Mouse (Mus musculus): Measurements from ENCODE around the gene Rab20.
"Not testable (repeated sequence)": the region's sequence is repeated elsewhere in the genome, so short reads cannot be mapped to it uniquely, and the experiment has no call there.

The Rab20 gene

DNA sequence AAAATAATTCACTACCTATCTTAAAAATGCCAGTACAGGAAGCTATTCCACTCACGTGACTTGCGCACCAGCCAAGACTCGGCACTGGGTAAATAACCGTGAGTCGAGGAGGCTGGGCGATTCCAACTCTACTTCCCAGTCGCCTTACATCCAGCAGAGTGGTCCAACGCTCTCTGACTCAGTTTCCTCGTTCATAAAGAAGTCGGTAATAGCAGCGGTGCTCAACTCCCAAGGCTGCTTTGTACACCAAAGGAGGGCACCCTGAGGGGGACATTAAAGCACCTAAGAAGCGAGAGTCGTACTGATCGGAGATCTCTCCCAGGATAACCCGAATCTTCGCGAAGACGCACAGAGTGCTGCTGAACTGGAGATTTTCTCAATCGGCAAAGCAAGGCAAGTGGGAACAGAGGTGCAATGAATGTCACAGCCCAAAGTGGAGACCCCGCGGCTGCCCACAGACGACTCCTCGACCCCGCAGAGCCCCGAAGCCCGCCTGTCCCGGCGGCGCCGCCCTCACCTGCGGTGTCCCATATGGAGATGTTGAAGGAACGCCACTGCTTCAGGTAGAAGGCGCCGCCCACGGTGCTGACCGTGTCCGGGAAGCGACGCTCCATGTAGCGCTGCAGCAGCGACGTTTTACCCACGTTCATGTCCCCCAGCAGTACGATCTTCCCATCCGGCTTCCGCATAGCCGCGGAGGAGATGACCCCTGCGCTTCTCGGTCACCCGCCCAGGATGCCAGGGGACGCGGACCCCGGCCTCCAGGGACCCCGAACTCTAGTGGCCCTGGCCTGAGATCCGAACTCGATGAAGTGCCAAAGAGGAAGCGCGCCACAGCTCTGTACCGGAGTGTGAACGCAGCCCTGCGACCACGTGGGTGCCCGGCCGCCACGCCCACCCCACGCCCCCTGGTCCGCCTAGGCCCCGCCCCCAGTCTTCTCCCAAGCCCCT is at the start of gene Rab20:
Rab20 (minus strand) TSS at position 900 of the 951 bp plus-strand sequence.
- peak; percentile 98 for DNase-seq

DNA sequence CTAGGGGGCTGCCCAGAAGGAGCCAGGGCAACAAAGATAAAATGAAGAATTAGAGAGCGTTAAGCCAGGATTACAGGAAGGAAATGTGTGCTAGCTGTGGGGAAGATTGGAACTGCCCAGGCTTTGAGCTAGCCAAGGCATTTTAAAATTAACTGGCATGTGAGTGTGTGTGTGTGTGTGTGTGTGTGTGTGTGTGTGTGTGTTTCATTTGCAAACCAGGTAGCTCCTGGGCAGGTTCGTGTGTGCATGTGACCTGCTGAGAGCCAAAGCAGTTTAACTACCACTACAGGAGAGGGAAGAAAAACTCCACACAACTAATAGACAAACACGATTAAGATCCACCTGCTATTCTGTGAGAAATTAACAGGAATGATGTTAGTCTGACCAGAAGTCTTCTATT is 44.8 kb upstream of the Rab20 start:
- DNase-seq = no peak

GRCm38 (mm10) chr8:11518676-11519075 is 40.2 kb upstream of the Rab20 start:
- DNase-seq = no peak

- no peak for DNase-seq
Observed at GRCm38 (mm10) chr8:11518056-11518396, 39.5 kb upstream of the Rab20 start.

DNA sequence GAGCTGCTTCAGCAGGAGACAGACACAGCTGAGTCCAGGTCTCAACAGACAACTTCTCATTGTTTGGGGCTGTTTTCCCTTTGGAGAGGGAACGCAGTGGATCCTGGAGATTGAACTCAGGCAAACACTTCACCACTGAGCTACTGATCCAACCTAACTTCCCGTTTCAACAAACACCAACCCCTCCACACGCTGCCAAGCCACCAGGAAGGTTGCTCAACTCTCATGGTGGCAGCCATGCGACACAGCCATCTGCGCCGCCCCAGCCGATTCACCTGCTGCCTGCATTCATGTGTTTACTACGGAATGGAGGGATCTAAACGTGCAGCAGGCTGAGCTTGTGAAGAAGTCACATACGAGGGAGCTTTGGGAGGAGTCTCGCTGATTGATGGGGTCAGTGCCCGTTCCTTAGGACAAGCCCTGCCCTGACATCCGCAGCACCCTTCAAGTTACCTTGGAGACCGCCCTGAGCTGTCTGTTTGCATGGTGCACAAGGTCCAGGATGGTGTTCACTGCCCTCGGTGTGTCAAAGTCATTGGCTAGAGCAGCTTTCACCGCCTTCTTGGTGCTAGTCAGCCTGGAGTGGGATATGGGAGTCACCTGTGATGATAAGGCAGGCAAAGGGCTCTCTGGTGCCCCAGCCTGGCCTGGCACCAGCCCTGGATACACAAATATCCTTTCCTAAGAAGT is 39.0 kb upstream of the Rab20 start:
- DNase-seq = peak; percentile 80

- DNase-seq = peak; percentile 84
Observed at GRCm38 (mm10) chr8:11516292-11516691, 37.8 kb upstream of the Rab20 start.

GRCm38 (mm10) chr8:11513247-11513646 is 34.7 kb upstream of the Rab20 start:
- no peak for DNase-seq

DNA sequence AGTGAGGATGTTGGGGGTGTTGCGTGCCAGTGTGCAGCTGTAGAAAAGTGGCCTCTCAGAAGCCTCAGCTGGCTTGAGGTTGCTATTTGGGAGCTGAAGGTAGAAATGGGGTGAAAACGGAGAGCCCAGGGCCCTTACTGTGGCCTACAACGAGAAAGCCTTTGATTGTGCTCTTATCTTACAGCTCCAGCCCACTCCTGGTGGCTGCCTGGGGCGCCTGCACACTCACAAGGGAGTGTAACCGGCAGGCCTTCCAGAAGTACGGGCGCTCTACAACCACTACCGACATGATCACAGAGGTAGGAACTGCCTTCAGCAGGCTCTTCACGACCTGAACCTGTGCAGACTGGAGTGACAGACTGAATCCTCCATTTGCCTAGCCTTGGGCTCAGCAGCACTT is 34.2 kb upstream of the Rab20 start:
- no peak for DNase-seq

- DNase-seq = no peak
Observed at GRCm38 (mm10) chr8:11510971-11511370, 32.5 kb upstream of the Rab20 start.

GRCm38 (mm10) chr8:11508880-11509279 is 30.4 kb upstream of the Rab20 start:
- DNase-seq = no peak

DNA sequence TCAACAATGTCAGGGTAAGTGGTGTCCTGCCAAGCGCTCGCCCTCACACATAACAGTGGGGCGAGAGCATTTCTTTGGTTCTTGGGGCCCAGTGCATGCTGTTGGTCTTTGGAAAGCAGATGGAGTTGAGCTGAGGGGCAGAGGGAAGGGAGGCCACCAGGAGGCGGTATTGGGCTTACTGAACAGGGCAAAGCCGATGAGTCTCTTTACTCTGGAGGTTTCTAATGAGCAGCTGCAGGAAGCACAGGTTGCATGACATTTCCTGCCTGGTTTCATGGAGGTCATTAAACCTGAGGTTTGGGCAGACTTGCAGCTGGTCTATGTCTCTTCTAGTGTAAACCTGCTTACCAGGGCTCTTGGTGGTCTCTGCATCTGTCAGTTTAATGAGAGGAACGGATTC is 28.3 kb upstream of the Rab20 start:
- peak; percentile 91 for DNase-seq

DNA sequence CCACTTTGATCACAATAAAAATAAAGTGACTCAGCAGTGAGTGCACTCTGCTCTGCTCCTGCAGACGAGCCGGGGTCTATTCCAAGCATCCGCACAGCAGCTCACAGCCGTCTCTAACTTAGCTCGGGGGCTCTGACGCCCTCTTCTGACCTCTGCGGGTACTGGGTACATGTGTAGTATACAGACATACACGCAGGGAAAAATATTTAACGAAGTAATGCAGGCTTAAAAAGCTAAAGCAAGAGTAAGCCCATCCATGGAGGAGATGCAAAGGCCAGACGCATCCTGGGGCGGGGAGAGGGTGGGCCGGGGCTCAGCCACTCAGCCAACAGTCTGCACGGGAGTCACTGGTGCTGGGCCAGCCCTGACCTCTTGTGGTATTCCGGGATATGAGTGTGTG is 27.6 kb upstream of the Rab20 start:
- peak; percentile 77 for DNase-seq

GRCm38 (mm10) chr8:11503476-11504232 is 25.1 kb upstream of the Rab20 start:
- peak; percentile 81 for DNase-seq

DNA sequence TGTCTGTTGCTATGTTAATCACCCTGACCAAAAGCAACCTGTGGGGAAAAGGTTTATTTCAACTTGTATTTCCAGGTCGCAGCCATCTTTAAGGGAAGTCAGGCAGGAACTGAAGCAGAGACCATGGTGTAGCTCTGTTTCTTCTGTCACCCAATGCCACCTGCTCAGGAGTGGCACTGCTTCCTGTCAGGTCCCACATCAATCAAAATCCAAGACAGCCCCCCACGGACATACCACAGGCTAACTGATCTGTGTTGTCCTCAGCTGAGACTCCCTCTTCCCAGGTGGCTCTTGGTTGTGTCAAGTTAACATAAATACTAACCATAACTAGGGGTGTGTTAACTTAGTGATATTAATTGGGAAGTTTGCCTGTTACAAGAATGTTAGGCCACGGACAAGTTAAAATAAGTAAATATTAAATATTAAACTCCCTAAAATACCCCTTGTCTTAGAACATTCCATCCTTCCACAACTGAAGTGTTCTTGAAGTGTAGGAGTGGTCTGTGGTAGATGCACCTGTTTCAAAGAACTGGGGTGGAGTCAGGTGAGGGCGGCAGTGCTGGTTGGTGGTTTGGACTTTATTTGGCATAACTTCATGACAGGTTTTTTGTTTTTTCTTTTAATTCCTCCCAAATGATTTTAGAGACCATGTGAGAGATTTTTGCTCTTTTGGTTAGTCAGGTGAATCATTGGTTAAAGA is 20.4 kb upstream of the Rab20 start:
- DNase-seq = no peak

- no peak for DNase-seq
Observed at GRCm38 (mm10) chr8:11498281-11498680, 19.8 kb upstream of the Rab20 start.

- peak; percentile 99 for DNase-seq
Observed at GRCm38 (mm10) chr8:11497017-11497990, 18.8 kb upstream of the Rab20 start, which contains the start of gene Naxd. Gene Naxd, plus strand, starts transcription at chr8:11497506.

DNA sequence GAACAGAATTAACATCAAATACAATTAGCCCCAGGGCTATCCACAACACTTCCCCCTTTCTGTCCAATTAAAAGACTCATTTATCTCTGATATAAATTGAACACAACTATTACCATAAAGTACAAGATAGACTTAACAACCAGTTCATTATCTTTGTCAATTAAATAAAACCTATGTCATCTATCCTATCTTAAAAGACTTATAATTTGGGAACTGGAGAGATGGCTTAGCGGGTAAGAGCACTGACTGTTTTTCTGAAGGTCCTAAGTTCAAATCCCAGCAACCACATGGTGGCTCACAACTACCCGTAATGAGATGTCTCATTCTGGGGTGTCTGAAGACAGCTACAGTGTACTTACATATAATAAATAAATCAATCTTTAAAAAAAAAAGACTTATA is 13.8 kb upstream of the Rab20 start:
- DNase-seq = not testable (repeated sequence)

- DNase-seq = peak; percentile 81
Observed at GRCm38 (mm10) chr8:11487229-11487628, 8.7 kb upstream of the Rab20 start.

- peak; percentile 94 for DNase-seq
Observed at GRCm38 (mm10) chr8:11486142-11486541, 7.6 kb upstream of the Rab20 start.

DNA sequence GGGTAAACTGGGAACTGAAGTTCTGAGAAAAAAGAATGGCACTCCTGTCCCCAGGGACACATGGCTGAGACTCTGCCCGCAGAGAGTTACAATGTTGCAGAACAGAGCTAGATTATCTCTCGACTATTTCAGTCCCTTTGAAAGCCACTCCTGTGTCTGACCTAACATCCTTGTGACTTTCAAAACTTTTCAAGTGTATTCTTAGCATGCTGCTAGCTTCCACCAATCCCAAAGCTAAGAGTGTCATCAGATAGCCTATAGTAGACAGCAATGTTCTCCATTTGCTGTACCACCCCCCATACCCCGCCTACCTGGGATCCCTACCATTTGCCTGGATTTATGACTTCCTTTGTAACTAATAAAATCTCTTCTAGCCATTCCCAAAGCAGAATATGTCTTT is 4.0 kb upstream of the Rab20 start:
- peak; percentile 89 for DNase-seq

- no peak for DNase-seq
Observed at GRCm38 (mm10) chr8:11481876-11482275, 3.4 kb upstream of the Rab20 start.
